ENCODE assay signal across 15 mouse cellular contexts in the genomic region with DNA sequence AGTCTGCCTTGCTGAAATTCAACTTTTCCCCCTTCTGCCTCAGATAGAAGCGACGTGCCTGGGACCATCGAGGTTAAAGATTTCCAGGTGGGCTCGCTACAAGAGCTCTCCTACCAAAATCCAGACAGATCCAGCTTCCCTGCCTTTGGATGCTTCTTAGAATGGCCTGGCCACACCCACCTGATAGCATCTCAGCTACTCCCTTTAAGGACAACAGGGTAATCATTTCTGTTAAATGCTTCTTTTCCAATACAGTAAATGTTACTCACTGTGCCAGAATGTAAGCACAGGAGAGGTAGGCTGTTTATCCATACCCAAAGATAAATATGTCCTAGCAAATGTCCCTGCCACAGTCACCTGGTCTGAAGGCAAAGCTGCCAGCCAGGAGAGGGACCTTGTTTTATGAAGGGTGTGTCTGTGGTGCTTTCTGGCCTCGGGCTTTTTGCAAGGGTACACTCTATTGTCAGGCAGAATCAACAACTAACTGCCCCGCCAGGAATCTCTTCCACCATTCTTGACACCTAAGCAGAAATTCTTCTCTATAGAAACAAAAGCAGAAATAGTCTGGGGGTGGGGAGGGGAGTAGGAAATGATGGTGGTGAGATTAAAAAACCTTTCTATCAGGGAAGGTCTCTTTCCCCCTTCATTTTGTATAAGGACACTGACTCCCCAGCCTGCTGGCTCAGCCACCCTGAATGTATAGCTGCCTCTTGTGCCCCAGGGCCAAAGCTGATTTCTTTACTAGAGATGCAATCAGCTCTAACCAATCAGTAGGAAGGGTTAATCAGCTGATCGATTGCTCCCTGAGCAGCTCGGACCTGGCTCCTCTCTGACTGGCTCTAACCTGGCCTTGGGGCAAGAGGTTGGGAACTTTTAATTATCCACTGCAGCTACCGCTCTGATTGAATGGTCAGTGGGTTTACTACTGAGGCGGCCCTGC.
DNase-seq lines count a peak whose midpoint lies in the region; ATAC-seq lines count a peak whose summit lies in the region.
"Had no signal": no experiment of that assay in that cellular context is flagged by ENCODE, and none has a peak within 500 bp of the region (broad histone marks: within the 10 kb centered on the region; RNA-seq: fewer than 3 reads in every experiment).

No protein-coding gene starts in this region.

- no peak for ATAC-seq in forebrain, embryonic 14.5 days
- ATAC-seq in midbrain, embryonic 11.5 days (ENCODE audit: low FRiP score): peak; percentile 73
- ATAC-seq in granulocyte monocyte progenitor cell, adult 5-6 weeks (replicated peaks; ENCODE audit: poor library complexity, severe bottlenecking): no peak

- intact Hi-C loops in heart, postnatal 14 days (cut with DNase I): no loop called here

- WGBS in forebrain, embryonic 14.5 days: 29% methylated on average over 10 of the region's 10 CpGs
- 33% methylated on average over 10 of the region's 10 CpGs for WGBS in midbrain, embryonic 11.5 days

- 0 out of 2 replicates have a peak overlapping the region, but pooled peaks have one; percentile 9 for H3K4me2 ChIP-seq in forebrain, embryonic 14.5 days (ENCODE audit: low read length)
- H3K4me2 ChIP-seq in midbrain, embryonic 11.5 days: peak overlapping the region; percentile 32; the same call in 1 of the 2 replicates
- H3K4me2 ChIP-seq: embryonic facial prominence, embryonic 15.5 days; stomach, embryonic 15.5 days had no signal

- no peak overlapping the region for H3K27ac ChIP-seq in forebrain, embryonic 14.5 days (ENCODE audit: low read depth, low read length)
- no peak overlapping the region for H3K27ac ChIP-seq in midbrain, embryonic 11.5 days (ENCODE audit: low read depth, low read length)
- H3K27ac ChIP-seq: embryonic facial prominence, embryonic 15.5 days; liver, embryonic 14.5 days had no signal

- peak overlapping the region; percentile 17; the same call in 1 of the 2 replicates for H3K9ac ChIP-seq in forebrain, embryonic 14.5 days (ENCODE audit: low read length)
- peak overlapping the region; percentile 14 for H3K9ac ChIP-seq in midbrain, embryonic 11.5 days (ENCODE audit: low read length)
- H3K9ac ChIP-seq: embryonic facial prominence, embryonic 15.5 days; liver, embryonic 14.5 days; stomach, embryonic 15.5 days had no signal

- peaks cover 5% of the 10 kb centered on the region; the same call in 1 of the 2 replicates for H3K4me1 ChIP-seq in forebrain, embryonic 14.5 days (ENCODE audit: control insufficient read depth, insufficient read depth, low read length)
- peaks cover 6% of the 10 kb centered on the region; the same call in 1 of the 2 replicates for H3K4me1 ChIP-seq in midbrain, embryonic 11.5 days (ENCODE audit: control insufficient read depth, insufficient read depth, low read length)
- H3K4me1 ChIP-seq: embryonic facial prominence, embryonic 15.5 days; megakaryocyte, embryonic 14.5 days; stomach, embryonic 15.5 days had no signal

- no peaks in the 10 kb centered on the region for H3K27me3 ChIP-seq in forebrain, embryonic 14.5 days (replicated peaks; ENCODE audit: control insufficient read depth, insufficient read depth, low read length)
- no peaks in the 10 kb centered on the region for H3K27me3 ChIP-seq in midbrain, embryonic 11.5 days (ENCODE audit: control insufficient read depth, insufficient read depth, low read length)
- H3K27me3 ChIP-seq: megakaryocyte, embryonic 14.5 days; stomach, embryonic 15.5 days had no signal

- no peak overlapping the region for H3K4me3 ChIP-seq in forebrain, embryonic 14.5 days (ENCODE audit: low read depth, low read length)
- no peak overlapping the region for H3K4me3 ChIP-seq in midbrain, embryonic 11.5 days (ENCODE audit: low read depth, low read length)
- H3K4me3 ChIP-seq: embryonic facial prominence, embryonic 15.5 days; megakaryocyte, embryonic 14.5 days; stomach, embryonic 15.5 days had no signal

- H3K36me3 ChIP-seq in forebrain, embryonic 14.5 days (ENCODE audit: control insufficient read depth, insufficient read depth, low read length): no peaks in the 10 kb centered on the region
- no peaks in the 10 kb centered on the region for H3K36me3 ChIP-seq in midbrain, embryonic 11.5 days (ENCODE audit: control insufficient read depth, insufficient read depth, low read length)
- H3K36me3 ChIP-seq: embryonic facial prominence, embryonic 15.5 days; stomach, embryonic 15.5 days had no signal

- peak; percentile 49 for DNase-seq in heart, adult 11 months
- DNase-seq in heart, postnatal 14 days: no peak
- DNase-seq in ES-CJ7 (ENCODE audit: low read depth, low spot score): peak; percentile 84
- DNase-seq in forebrain, embryonic 14.5 days (ENCODE audit: low spot score): no peak
- peak; percentile 85 for DNase-seq in midbrain, embryonic 11.5 days (ENCODE audit: low spot score, missing footprints)
- no peak for DNase-seq in adrenal gland, postnatal 36 days
- DNase-seq in layer of hippocampus, adult 9-10 months (ENCODE audit: low spot score): no peak
- DNase-seq: gastrocnemius, postnatal 14 days; kidney, adult 11 months; right cerebral cortex, adult 18-20 months had no signal

- H3K9me3 ChIP-seq in forebrain, embryonic 14.5 days (replicated peaks; ENCODE audit: control insufficient read depth, low read length): no peaks in the 10 kb centered on the region
- H3K9me3 ChIP-seq in midbrain, embryonic 11.5 days (ENCODE audit: control insufficient read depth, low read length): no peaks in the 10 kb centered on the region
- H3K9me3 ChIP-seq: embryonic facial prominence, embryonic 15.5 days; stomach, embryonic 15.5 days had no signal

Comparison
In these comparisons a context has a peak if more than half of its experiments do, and no peak if none do; other contexts are left out.
1. DNase-seq: peak in heart, adult 11 months (single experiment), ES-CJ7 (single experiment) and midbrain, embryonic 11.5 days (single experiment); none in heart, postnatal 14 days (0 of 2), forebrain, embryonic 14.5 days (single experiment), adrenal gland, postnatal 36 days (0 of 2) and layer of hippocampus, adult 9-10 months (single experiment).